Mouse (Mus musculus): ENCODE measurements around the gene Rbm33.

GRCm38 (mm10) chr5:28399451-28400115 lies 82.7 kb downstream of the Rbm33 start:
- TF ChIP-seq CTCF (IDR thresholded peaks at IDR 0.05): no peak
- TF ChIP-seq EP300 (IDR thresholded peaks at IDR 0.05): no peak
